Mouse (Mus musculus) forebrain, embryonic 14.5 days (tissue): Measurements from ENCODE around the gene Tmem104. TPM values are rescaled to one million over a fixed set of nuclear protein-coding genes. Genes with fewer than 3 reads are reported as not detected.

Experiments
- ATAC-seq: fragments of 200-750 bp; cut with Nextera tagmentation; 2 replicates; pipeline ENCODE4 v1.8.0; 2017; ENCODE audit warnings: mild to moderate bottlenecking, moderate library complexity
- DNase-seq: peaks from one replicate; pipeline ENCODE4 v3.0.0-alpha.2; 2015; ENCODE audit warnings: low spot score
- H3K27ac ChIP-seq: fragments of 300-500 bp; sonication (generic); 2 replicates; pipeline ENCODE4 v1.5.1; 2014; ENCODE audit warnings: low read depth, mild to moderate bottlenecking, control low read depth, low read length, moderate library complexity
- H3K27me3 ChIP-seq: fragments of 300-500 bp; sonication (generic); replicated peaks from 2 replicates; pipeline ENCODE4 v1.6.1; 2014; ENCODE audit warnings: low read length, control low read depth, mixed read lengths; ENCODE audit not compliant: control insufficient read depth, insufficient read depth
- H3K36me3 ChIP-seq: fragments of 300-500 bp; sonication (generic); 2 replicates; pipeline ENCODE4 v1.6.1; 2014; ENCODE audit warnings: low read length, control low read depth; ENCODE audit not compliant: control insufficient read depth, insufficient read depth
- H3K4me1 ChIP-seq: fragments of 300-500 bp; sonication (generic); 2 replicates; pipeline ENCODE4 v1.6.1; 2014; ENCODE audit warnings: antibody characterized with exemption, low read length, control low read depth; ENCODE audit not compliant: control insufficient read depth, insufficient read depth
- H3K4me2 ChIP-seq: fragments of 300-500 bp; sonication (generic); 2 replicates; pipeline ENCODE4 v1.6.1; 2014; ENCODE audit warnings: mild to moderate bottlenecking, control low read depth, low read length
- H3K4me3 ChIP-seq: fragments of 300-500 bp; sonication (generic); 2 replicates; pipeline ENCODE4 v1.5.1; 2014; ENCODE audit warnings: low read depth, low read length, control low read depth
- H3K9ac ChIP-seq: fragments of 300-500 bp; sonication (generic); 2 replicates; pipeline ENCODE4 v1.6.1; 2014; ENCODE audit warnings: mild to moderate bottlenecking, low read length, control low read depth, moderate library complexity
- H3K9me3 ChIP-seq: fragments of 300-500 bp; sonication (generic); replicated peaks from 2 replicates; pipeline ENCODE4 v1.6.1; 2016; ENCODE audit warnings: low read length, control low read depth, mixed read lengths; ENCODE audit not compliant: control insufficient read depth
- WGBS: fragments of 180-500 bp; shearing (Covaris S2); extraction: QIAGEN DNeasy Blood & Tissue Kit; methylation state at CpG from one replicate; pipeline ENCODE4 v1.1.7; 2014; 5-methylcytosine and 5-hydroxymethylcytosine counted together
- polyA plus RNA-seq: library from polyadenylated mRNA; unstranded; fragments of >200 nt; fragmentation: Nextera tagmentation; extraction: Ambion mirVana; gene quantifications from 2 replicates; pipeline ENCODE4 v1.2.1, GENCODE M21; 2014

The Tmem104 gene
- polyA plus RNA-seq, 1 experiment from 2014 or later, result 6.3 TPM

GRCm38 (mm10) chr11:115236570-115236969 lies 49.3 kb downstream of the Tmem104 start:
- Histone ChIP-seq H3K27ac (no peak overlapping the region), H3K4me1 (peaks cover 25% of the 10 kb centered on the region), H3K9me3 (no peaks in the 10 kb centered on the region), H3K4me3 (no peak overlapping the region), H3K27me3 (no peaks in the 10 kb centered on the region), H3K9ac (no peak overlapping the region), H3K4me2 (no peak overlapping the region), H3K36me3 (no peaks in the 10 kb centered on the region)
- WGBS, result 71% methylated on average over 5 of the region's 5 CpGs
- no peak for DNase-seq
- no peak for ATAC-seq

DNA sequence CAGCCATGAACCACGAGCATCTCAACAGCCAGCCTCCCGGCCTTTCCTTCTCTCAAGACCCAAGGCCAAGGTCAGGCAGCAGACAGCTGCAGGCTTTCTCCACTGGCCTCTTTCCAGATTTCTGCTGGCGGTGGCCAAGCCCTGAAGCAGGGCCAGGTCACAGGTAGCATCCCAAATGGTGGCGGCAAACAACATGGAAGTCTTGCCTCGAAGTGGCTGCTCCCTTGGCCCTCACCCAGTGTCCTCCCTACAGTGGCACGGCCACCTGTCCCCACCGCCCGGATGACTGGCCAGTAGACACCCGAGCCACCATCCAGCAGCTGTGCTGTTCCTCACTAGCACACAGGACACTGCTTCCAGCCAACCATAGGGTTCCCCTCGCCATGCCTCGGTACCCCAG lies 54.1 kb downstream of the Tmem104 start:
- Histone ChIP-seq H3K36me3 (peaks cover 15% of the 10 kb centered on the region; the same call in 1 of the 2 replicates), H3K4me2 (no peak overlapping the region), H3K27me3 (no peaks in the 10 kb centered on the region), H3K4me1 (0 out of 2 replicates have a peak, but pooled peaks cover 2% of the 10 kb centered on the region), H3K27ac (no peak overlapping the region), H3K9me3 (no peaks in the 10 kb centered on the region), H3K4me3 (no peak overlapping the region), H3K9ac (no peak overlapping the region)
- no peak for DNase-seq
- no peak for ATAC-seq
- WGBS, result 86% methylated on average over 11 of the region's 11 CpGs

DNA sequence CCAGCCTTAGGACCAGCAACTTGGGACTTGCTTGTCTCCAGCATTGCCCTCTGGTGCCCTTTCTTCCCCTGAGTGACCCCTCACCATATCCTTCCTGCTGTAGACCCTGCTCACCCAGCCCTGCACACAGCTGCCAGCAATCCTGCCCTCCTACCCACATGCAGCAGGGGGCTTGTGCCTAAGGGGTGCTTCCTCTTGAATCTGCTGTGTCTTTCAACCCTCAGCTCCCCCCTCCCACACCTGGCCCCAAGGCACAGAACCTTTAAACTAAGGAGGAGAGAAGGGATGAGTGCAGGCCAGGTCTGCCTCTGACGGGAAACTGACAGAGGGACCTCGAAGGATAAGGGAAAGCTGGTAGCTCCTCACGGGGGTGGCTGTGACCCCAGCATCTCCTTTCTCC lies 55.5 kb downstream of the Tmem104 start:
- WGBS, result 87% methylated on average over 3 of the region's 3 CpGs
- Histone ChIP-seq H3K9me3 (no peaks in the 10 kb centered on the region), H3K4me1 (0 out of 2 replicates have a peak, but pooled peaks cover 2% of the 10 kb centered on the region), H3K36me3 (peaks cover 15% of the 10 kb centered on the region; the same call in 1 of the 2 replicates), H3K4me3 (no peak overlapping the region), H3K27ac (no peak overlapping the region), H3K27me3 (no peaks in the 10 kb centered on the region), H3K4me2 (no peak overlapping the region), H3K9ac (no peak overlapping the region)
- no peak for ATAC-seq
- no peak for DNase-seq

DNA sequence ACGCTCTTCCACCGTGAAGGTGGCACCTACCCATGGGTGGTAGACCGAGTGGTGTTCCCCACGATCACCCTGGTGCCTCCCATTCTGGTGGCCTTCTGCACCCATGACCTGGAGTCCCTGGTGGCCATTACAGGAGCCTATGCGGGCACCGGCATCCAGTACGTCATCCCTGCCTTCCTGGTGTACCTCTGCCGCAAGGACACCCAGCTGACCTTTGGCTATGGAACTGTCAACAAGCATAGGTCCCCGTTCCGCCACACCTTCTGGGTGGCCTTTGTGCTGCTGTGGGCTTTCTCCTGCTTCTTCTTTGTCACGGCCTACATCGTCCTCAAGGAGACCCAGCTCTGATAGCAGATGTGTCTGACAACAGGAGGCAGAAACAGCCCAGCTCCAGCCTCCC lies 56.5 kb downstream of the Tmem104 start:
- DNase-seq, result no peak
- H3K9ac ChIP-seq, result no peak overlapping the region
- no peak overlapping the region for H3K4me2 ChIP-seq
- H3K27ac ChIP-seq, result no peak overlapping the region
- 0 out of 2 replicates have a peak, but pooled peaks cover 2% of the 10 kb centered on the region for H3K4me1 ChIP-seq
- no peak overlapping the region for H3K4me3 ChIP-seq
- no peaks in the 10 kb centered on the region for H3K9me3 ChIP-seq
- peaks cover 8% of the 10 kb centered on the region for H3K27me3 ChIP-seq
- no peak for ATAC-seq
- WGBS, result 93% methylated on average over 12 of the region's 12 CpGs
- peaks cover 15% of the 10 kb centered on the region; the same call in 1 of the 2 replicates for H3K36me3 ChIP-seq

DNA sequence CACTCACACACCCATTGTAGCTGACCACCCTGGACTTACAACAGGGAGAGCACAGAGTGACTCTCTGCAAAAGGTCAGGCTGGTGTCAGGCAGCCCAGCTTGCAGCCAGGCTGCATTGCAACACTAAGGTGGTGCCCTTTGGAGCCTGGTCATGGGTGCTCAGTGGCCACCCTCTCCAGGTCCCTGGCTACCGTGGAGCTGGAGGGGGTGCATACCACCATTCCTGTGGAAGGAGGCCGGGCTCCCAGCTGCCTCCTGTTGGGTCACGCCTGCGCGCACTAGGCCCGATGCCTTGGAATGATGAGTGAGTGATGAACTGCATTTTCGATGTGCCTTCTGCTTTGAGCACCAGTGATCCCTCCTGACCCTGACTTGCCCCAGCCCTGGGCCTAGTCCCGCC lies 57.6 kb downstream of the Tmem104 start:
- H3K27ac ChIP-seq, result no peak overlapping the region
- no peak overlapping the region for H3K4me3 ChIP-seq
- peaks cover 15% of the 10 kb centered on the region; the same call in 1 of the 2 replicates for H3K36me3 ChIP-seq
- no peaks in the 10 kb centered on the region for H3K9me3 ChIP-seq
- H3K9ac ChIP-seq, result no peak overlapping the region
- WGBS, result 90% methylated on average over 8 of the region's 8 CpGs
- DNase-seq, result no peak
- no peak overlapping the region for H3K4me2 ChIP-seq
- H3K27me3 ChIP-seq, result peaks cover 19% of the 10 kb centered on the region
- H3K4me1 ChIP-seq, result peaks cover 6% of the 10 kb centered on the region; the same call in 1 of the 2 replicates
- no peak for ATAC-seq

- Histone ChIP-seq H3K4me3 (no peak overlapping the region), H3K9me3 (no peaks in the 10 kb centered on the region), H3K4me1 (peaks cover 8% of the 10 kb centered on the region; the same call in 1 of the 2 replicates), H3K9ac (no peak overlapping the region), H3K27me3 (peaks cover 33% of the 10 kb centered on the region), H3K36me3 (peaks cover 15% of the 10 kb centered on the region; the same call in 1 of the 2 replicates), H3K27ac (no peak overlapping the region), H3K4me2 (no peak overlapping the region)
- DNase-seq (no peak), ATAC-seq (no peak)
- WGBS, result 51% methylated on average over 8 of the region's 8 CpGs
Measured at GRCm38 (mm10) chr11:115246386-115246785, 59.1 kb downstream of the Tmem104 start.

- Histone ChIP-seq H3K9me3 (no peaks in the 10 kb centered on the region), H3K4me2 (no peak overlapping the region), H3K4me3 (no peak overlapping the region), H3K4me1 (peaks cover 8% of the 10 kb centered on the region; the same call in 1 of the 2 replicates), H3K36me3 (peaks cover 15% of the 10 kb centered on the region; the same call in 1 of the 2 replicates), H3K27ac (no peak overlapping the region), H3K9ac (no peak overlapping the region), H3K27me3 (peaks cover 33% of the 10 kb centered on the region)
- WGBS, result 31% methylated on average over 3 of the region's 3 CpGs
- ATAC-seq (no peak), DNase-seq (no peak)
Measured at GRCm38 (mm10) chr11:115247240-115247639, 60.0 kb downstream of the Tmem104 start.

DNA sequence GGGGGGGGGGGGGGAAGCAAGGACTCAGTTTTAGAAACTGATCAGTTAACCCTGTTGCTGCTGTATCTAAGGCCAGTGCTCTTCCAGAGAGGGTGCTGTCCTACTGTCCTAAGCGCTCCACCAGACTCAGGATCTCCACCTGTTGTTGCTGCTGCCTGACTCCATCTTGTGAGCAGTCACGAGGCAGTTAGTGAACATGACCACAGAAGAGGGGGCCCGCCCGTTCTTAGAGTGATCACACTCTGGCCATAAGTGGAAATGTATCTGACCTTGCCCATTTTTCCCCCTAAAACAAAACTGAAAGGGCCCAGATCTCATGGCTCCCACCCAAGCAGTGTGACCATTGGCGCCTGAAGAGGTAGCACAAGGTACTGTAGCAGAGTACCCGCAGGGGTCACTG lies 60.7 kb downstream of the Tmem104 start:
- H3K27me3 ChIP-seq, result peaks cover 33% of the 10 kb centered on the region
- H3K4me2 ChIP-seq, result no peak overlapping the region
- no peak for ATAC-seq
- H3K9me3 ChIP-seq, result no peaks in the 10 kb centered on the region
- no peak overlapping the region for H3K4me3 ChIP-seq
- H3K36me3 ChIP-seq, result peaks cover 15% of the 10 kb centered on the region; the same call in 1 of the 2 replicates
- peaks cover 8% of the 10 kb centered on the region; the same call in 1 of the 2 replicates for H3K4me1 ChIP-seq
- 73% methylated on average over 6 of the region's 6 CpGs for WGBS
- H3K9ac ChIP-seq, result no peak overlapping the region
- H3K27ac ChIP-seq, result no peak overlapping the region
- DNase-seq, result no peak

GRCm38 (mm10) chr11:115249721-115250404 lies 62.6 kb downstream of the Tmem104 start:
- Histone ChIP-seq H3K9me3 (no peaks in the 10 kb centered on the region), H3K36me3 (0 out of 2 replicates have a peak, but pooled peaks cover 3% of the 10 kb centered on the region), H3K27me3 (peaks cover 33% of the 10 kb centered on the region), H3K4me2 (peak overlapping the region; percentile 95), H3K9ac (peak overlapping the region; percentile 62), H3K4me1 (peaks cover 8% of the 10 kb centered on the region; the same call in 1 of the 2 replicates), H3K4me3 (peak overlapping the region; percentile 46), H3K27ac (no peak overlapping the region)
- 3% methylated on average over 34 of the region's 63 CpGs for WGBS
- DNase-seq (no peak), ATAC-seq (0 out of 2 replicates have a peak, but pooled peaks have one; percentile 43)
